ENCODE assay signal across 9 mouse cellular contexts in genomic region chr7:81868158-81868557, GRCm38 (mm10). TPM values are rescaled to one million over a fixed set of nuclear protein-coding genes. Genes with fewer than 3 reads are reported as not detected.
DNase-seq lines count a peak whose midpoint lies in the region; ATAC-seq and TF ChIP-seq lines count a peak whose summit lies in the region.
"Had no signal": no experiment of that assay in that cellular context is flagged by ENCODE, and none has a peak within 500 bp of the region (broad histone marks: within the 10 kb centered on the region; RNA-seq: fewer than 3 reads in every experiment).

No protein-coding gene starts in this region.

- no peaks in the 10 kb centered on the region; the same call in 1 of the 2 replicates for H3K36me3 ChIP-seq in forebrain, embryonic 10.5 days (replicated peaks)

- POLR2A ChIA-PET in Patski (lab: Charles Lee): no interaction called here

- 25% methylated on average over 6 of the region's 6 CpGs for WGBS in forebrain, embryonic 10.5 days

- peak; percentile 91 for ATAC-seq in Patski
- ATAC-seq in hematopoietic stem cell, adult 5-6 weeks (replicated peaks in 1 of 2; ENCODE audit: insufficient read depth in 1 of 2, low FRiP score in 2 of 2, low TSS enrichment in 1 of 2, low read depth in 1 of 2, poor library complexity in 2 of 2, severe bottlenecking in 2 of 2): peak; percentile 75 to 76

- CTCF ChIA-PET in Patski (lab: Charles Lee): interaction anchor here (0.7 to 4.7 kb wide), 13 partner anchors 11 to 251 kb away, joined by 3 to 33 read pairs (median 4); no protein-coding TSS in a partner anchor

- DNase-seq in Patski (ENCODE audit: low read depth, low spot score): no peak
- peak; percentile 30 for DNase-seq in c-Kit-positive CD71-positive TER-119-positive erythroid progenitor cells, embryonic 14.5 days (ENCODE audit: low spot score)
- DNase-seq in forebrain, embryonic 10.5 days (ENCODE audit: extremely low spot score, low spot score): peak; percentile 65
- peak; percentile 61 to 78 for DNase-seq in layer of hippocampus, adult 18-20 months (ENCODE audit: low spot score in 2 of 2)
- peak; percentile 85 for DNase-seq in lung, postnatal 36 days
- DNase-seq in retina, postnatal 1 day: peak; percentile 81
- peak; percentile 77 for DNase-seq in urinary bladder, postnatal 14 days (ENCODE audit: low spot score)

- no peak overlapping the region for H3K4me3 ChIP-seq in forebrain, embryonic 10.5 days
- H3K4me3 ChIP-seq: megakaryocyte, embryonic 14.5 days had no signal

- no peak for TF ChIP-seq CTCF in Patski (IDR thresholded peaks at IDR 0.05)

- H3K27me3 ChIP-seq in Patski: no peaks in the 10 kb centered on the region
- H3K27me3 ChIP-seq in forebrain, embryonic 10.5 days (ENCODE audit: poor library complexity, severe bottlenecking): no peaks in the 10 kb centered on the region
- H3K27me3 ChIP-seq: megakaryocyte, embryonic 14.5 days had no signal

- no peaks in the 10 kb centered on the region for H3K9me3 ChIP-seq in forebrain, embryonic 10.5 days
- H3K9me3 ChIP-seq: megakaryocyte, embryonic 14.5 days had no signal

- H3K4me1 ChIP-seq in forebrain, embryonic 10.5 days: peaks cover 9% of the 10 kb centered on the region

- in situ Hi-C loops in Patski (cut with MboI; ENCODE audit: low pct_unique_long_range_greater_than_20kb): loop anchor here (10.0 kb wide), 1 partner anchor 257 kb away; no protein-coding TSS in a partner anchor

- no peak overlapping the region for H3K27ac ChIP-seq in forebrain, embryonic 10.5 days

RNA-seq across cellular contexts. Expression of gene Tm6sf1, which starts 9.4 kb away (rescaled TPM):
- 3.8 TPM for polyA plus RNA-seq in Patski (2021)
- polyA plus RNA-seq in forebrain, embryonic 10.5 days (2016; fragmentation: Nextera tagmentation; extraction: Ambion mirVana): 11.2 and 11.7 TPM in 2 replicates
- total RNA-seq in hematopoietic stem cell, adult 5-6 weeks (2017): 109 and 119 TPM in 2 replicates
- total RNA-seq in layer of hippocampus, adult 18-20 months (2021): 10 to 100 TPM; 10.2 to 14.3 TPM

RNA-seq across cellular contexts. Expression of gene Gm10160, which starts 12.6 kb away (rescaled TPM):
- polyA plus RNA-seq in Patski (2021): not detected
- polyA plus RNA-seq in forebrain, embryonic 10.5 days (2016; fragmentation: Nextera tagmentation; extraction: Ambion mirVana): not detected in 2 replicates
- total RNA-seq in hematopoietic stem cell, adult 5-6 weeks (2017): not detected in 2 replicates
- not detected for total RNA-seq in layer of hippocampus, adult 18-20 months (2021)

RNA-seq across cellular contexts. Expression of gene Btbd1, which starts 38.9 kb away (rescaled TPM):
- 64.7 TPM for polyA plus RNA-seq in Patski (2021)
- polyA plus RNA-seq in forebrain, embryonic 10.5 days (2016; fragmentation: Nextera tagmentation; extraction: Ambion mirVana): 56.6 and 60.7 TPM in 2 replicates
- total RNA-seq in hematopoietic stem cell, adult 5-6 weeks (2017): 90.9 and 142 TPM in 2 replicates
- 100 to 1,000 TPM; 105 to 109 TPM for total RNA-seq in layer of hippocampus, adult 18-20 months (2021)
